Mouse (Mus musculus) brown adipose tissue, adult 24 weeks (tissue): ENCODE results near the gene Man2a1. TPM values are rescaled to one million over a fixed set of nuclear protein-coding genes. Genes with fewer than 3 reads are reported as not detected.
"Not testable (repeated sequence)": the region's sequence is repeated elsewhere in the genome, so short reads cannot be mapped to it uniquely, and the experiment has no call there.

Experiments used
- H3K27ac ChIP-seq: fragments of 200-500 bp; replicated peaks from 2 replicates; pipeline ENCODE4 v1.5.1; 2012; ENCODE audit warnings: low read depth, mild to moderate bottlenecking, low read length
- H3K4me1 ChIP-seq: fragments of 200-500 bp; 2 replicates; pipeline ENCODE4 v1.6.1; 2012; ENCODE audit warnings: low read length, mixed read lengths; ENCODE audit not compliant: control insufficient read depth, insufficient read depth, insufficient read length
- H3K4me3 ChIP-seq: fragments of 200-500 bp; 2 replicates; pipeline ENCODE4 v1.5.1; 2012; ENCODE audit warnings: low read depth, mild to moderate bottlenecking, low read length, moderate library complexity; ENCODE audit not compliant: insufficient read depth
- polyA plus RNA-seq: library from polyadenylated mRNA; stranded (reverse); fragments of >200 nt; gene quantifications from 2 replicates; pipeline ENCODE4 v1.2.4, GENCODE M21; 2012; ENCODE audit not compliant: missing spikeins, insufficient read depth, insufficient read length

Gene Man2a1
- polyA plus RNA-seq, 1 experiment, result 12.7 TPM

DNA sequence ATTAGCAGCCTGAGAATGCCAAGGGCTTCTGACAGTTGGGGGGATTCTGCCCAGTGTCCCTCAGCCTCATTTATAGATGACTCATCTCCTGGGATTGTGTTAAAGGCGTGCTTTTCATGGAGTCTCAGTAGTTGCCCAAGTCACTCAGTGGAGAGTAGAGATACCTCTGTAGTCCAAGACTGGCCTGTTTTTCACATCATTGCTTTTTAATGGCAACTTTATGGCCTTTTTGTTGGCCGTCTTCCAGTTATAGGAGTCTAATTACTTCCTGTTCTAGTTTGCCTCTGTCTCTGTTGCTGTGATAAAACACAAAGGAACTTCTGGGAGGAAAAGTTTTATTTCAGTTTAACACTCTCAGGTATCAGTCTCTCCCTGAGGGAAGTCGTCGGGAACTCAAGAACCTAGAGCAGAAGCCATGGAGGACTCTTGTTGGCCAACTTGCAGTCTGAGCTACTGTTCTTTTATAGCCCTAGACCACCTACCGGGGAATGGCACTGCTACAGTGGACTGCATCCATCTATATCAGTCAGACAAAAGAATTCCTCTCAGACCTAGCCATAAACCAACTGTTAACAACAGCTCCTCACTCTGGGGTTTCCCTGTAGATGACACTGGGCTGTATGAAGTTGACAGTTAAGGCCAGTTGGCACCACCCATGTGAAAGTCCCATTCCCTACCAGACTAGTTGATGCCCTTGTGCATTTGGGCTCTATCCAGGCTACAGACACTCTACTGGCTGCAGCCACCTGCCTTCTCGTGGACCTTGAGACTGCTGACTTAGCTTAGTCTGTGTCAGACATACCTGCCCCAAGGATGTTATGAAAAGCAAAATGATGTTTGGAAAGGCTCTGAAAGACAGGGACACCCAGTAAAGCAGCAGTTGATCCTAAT is 142.4 kb downstream of the Man2a1 start:
- Histone ChIP-seq H3K4me3 (no peak overlapping the region), H3K4me1 (no peaks in the 10 kb centered on the region), H3K27ac (no peak overlapping the region)

DNA sequence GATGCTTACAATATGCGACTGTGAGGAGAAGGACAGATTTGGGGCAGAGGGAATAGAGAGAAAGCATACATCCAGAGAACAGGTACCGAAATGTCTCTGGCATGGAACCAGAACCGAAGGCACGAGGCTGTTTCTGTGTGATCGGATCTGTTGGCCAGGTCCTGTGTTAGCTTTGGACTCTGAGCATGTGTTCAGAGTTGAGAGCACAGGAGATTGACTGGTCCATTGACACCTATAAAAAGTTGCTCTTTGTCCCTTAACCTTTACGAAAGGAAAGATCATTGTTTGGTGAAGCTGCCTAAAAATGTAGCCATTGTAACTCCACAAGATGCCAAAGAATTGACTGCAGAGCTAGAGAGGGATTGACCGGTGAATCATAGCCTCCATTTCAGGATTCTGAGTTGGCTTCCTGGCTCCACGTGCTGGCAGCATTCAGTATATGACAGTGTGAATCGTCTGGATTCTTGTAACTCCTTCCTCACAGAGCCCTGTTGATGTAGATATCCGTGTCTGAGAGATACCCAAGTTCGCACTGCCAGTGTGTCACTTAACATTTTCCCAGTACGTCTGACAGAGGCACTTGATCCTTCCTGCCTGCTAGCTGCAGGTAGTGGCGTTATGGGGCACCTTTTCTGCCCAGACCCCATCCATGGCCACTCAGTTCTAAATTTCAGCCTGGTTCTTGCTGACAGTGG is 143.2 kb downstream of the Man2a1 start:
- no peaks in the 10 kb centered on the region for H3K4me1 ChIP-seq
- no peak overlapping the region for H3K27ac ChIP-seq

DNA sequence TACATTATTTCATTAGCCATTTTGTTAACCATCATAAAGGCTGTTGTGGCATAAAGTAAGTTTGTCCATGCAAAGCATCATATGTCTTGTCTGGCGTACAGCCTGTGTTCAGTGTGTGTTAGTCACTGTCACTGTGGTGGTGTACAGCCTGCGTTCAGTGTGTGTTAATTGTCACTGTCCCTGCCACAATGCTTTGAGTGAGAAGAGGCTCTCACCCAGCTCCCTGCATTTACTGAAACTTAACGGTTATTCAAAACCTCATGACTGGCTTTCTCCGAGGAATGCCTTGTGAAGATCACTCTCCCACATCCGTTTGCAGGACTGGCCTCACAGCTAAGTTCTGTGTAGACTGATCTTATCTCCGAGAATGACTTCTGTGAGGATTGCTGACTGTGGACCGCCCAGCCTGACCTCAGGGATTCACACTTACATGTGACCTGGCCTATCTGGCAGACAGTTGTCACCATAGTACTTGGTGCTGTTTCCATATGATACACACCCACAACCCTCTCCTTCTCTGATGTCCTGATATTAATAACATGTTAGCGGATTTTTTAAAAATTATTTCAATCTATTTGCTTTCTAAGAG is 146.2 kb downstream of the Man2a1 start:
- H3K27ac ChIP-seq, result no peak overlapping the region
- H3K4me1 ChIP-seq, result no peaks in the 10 kb centered on the region
- H3K4me3 ChIP-seq, result no peak overlapping the region

More for the DNA sequence above, 143.2 kb downstream of the Man2a1 start:
- H3K4me3 ChIP-seq, result no peak overlapping the region

DNA sequence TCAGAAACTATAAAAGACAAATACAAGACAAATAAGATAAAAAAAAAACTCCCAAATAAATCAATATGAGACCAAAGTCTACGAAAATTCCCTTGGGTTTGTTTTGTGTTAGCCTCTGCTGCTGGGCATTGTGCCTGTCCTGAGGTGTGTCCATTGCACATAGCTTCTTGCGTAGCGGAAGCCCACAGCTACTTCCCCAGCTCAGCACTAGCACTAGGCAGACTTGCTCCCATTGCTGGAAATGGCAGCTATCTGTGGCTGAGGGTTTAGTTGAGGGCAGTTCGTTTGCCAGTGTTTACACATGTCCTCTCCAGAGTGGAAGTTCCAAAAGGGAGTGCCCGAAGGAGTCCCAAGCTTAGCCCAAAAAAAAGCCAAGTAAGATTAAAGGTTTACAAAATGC is 146.9 kb downstream of the Man2a1 start:
- no peaks in the 10 kb centered on the region for H3K4me1 ChIP-seq
- H3K27ac ChIP-seq, result no peak overlapping the region
- no peak overlapping the region for H3K4me3 ChIP-seq

DNA sequence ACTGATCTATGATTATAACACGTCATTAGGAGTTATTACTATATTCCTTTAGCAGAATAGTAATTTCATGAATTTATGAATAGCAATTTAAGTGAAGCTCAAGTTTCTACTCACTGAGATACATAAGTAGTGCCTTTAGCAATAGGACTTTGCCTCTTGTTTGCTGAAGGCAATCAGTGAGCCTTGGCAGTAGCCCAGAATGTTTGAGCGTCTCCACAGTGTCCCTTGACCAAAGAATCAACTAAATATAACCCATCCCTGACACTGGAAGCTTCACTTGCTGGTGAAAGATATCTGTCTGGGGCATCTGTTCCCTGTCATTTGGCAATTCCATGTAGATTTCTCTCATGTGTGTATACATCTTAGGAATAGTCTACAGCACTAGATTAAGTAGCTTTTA is 147.6 kb downstream of the Man2a1 start:
- no peaks in the 10 kb centered on the region for H3K4me1 ChIP-seq
- no peak overlapping the region for H3K27ac ChIP-seq
- H3K4me3 ChIP-seq, result no peak overlapping the region

DNA sequence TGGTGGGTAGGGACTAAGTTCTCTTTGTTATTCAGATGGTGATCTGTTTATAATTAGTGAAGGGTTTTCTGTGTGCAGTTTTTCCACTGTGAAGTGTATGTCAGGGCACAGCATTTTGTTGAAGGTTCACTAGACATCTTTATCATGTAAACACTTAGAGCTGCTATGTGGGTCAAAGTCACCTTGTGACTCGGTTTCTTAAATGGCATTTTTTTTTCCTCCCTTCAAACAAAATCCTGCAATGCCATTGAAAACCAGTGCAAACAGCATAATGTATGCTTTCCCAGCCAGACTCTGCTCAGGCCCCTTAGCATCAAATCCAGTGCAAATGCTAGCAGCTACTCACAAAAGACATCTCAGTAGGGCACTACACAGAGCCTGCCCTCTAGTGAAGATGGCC is 148.6 kb downstream of the Man2a1 start:
- no peak overlapping the region for H3K4me3 ChIP-seq
- H3K27ac ChIP-seq, result no peak overlapping the region
- no peaks in the 10 kb centered on the region for H3K4me1 ChIP-seq

DNA sequence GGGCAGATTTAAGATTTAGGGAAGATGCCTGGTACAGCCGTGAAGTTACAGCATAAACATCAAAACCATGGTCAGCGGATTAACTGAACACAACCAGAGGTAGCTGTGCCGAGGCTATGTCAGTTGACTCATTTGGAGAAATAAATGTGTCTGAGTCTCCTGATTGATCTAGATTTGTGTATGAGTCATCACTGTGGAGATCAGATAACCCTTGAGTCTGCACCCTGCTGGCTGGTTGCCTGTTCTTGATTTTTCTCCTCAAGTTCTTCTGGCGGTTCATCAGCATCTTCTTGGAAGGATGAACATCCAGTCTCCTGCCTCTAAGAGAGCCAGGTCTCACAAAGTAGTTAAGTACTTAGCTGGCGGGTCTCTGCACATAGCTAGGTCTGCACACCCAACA is 150.7 kb downstream of the Man2a1 start:
- H3K27ac ChIP-seq, result peak overlapping the region; percentile 27
- H3K4me1 ChIP-seq, result no peaks in the 10 kb centered on the region
- H3K4me3 ChIP-seq, result no peak overlapping the region

DNA sequence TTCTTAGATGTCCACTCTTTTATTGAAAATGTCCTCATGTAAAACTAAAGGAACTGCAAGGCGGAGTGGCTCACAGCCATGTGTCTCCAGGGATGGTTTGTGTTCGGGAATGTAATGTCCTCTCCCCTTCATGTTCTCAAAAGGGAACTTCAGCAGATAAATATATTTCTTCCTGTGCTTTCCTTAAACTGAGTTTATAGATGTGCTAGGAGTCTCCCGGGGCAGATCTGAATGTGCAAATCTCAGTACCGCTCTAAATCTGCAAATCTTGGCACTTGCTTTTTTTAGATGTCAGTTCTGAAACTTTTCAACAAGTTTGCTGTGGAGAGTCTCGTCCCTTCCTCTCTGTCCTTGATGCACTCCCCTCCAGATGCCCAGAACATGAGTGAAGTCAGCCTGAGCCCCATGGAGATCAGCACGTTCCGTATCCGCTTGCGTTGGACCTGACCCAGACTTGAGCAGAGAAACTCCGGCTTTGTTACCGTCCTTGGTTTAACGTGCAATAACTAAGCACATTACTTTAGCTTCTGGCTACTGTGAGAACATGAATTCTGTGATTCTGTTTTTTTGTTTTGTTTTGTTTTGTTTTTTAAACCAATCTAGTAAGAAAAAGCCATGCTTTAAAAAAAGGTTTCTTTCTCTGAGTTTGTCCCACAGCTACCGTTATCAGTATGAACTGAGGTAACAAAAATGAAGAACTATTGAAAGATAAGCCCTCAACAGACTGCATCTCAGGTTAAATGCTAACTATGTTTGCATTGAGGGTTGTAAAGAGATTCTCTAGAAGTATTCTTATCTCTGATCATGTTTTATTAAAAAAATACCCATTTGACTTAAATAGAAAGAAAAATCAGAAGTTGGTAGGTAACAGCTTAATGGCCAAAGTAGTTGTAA is 151.8 kb downstream of the Man2a1 start:
- H3K27ac ChIP-seq, result peak overlapping the region; percentile 63
- H3K4me1 ChIP-seq, result no peaks in the 10 kb centered on the region
- no peak overlapping the region for H3K4me3 ChIP-seq

DNA sequence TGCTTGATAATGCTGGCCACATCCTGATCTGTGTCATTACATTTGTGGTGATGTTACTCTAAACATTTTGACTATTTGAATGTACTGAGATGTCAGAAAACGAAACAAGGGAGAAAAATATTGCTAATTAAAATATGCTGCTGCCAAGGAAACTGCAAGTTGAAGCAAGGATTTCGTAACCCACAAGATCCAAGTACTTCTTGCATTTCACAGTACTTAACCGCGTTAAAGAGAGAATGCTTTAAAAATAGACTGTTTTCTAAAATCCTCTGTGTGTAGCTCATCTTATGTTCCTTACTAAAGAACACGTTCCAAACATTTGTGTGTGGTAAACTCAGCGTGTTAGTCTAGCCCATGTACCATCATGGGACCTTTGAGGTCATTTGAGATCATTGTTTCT is 153.0 kb downstream of the Man2a1 start:
- Histone ChIP-seq H3K4me3 (no peak overlapping the region), H3K4me1 (no peaks in the 10 kb centered on the region), H3K27ac (no peak overlapping the region)

DNA sequence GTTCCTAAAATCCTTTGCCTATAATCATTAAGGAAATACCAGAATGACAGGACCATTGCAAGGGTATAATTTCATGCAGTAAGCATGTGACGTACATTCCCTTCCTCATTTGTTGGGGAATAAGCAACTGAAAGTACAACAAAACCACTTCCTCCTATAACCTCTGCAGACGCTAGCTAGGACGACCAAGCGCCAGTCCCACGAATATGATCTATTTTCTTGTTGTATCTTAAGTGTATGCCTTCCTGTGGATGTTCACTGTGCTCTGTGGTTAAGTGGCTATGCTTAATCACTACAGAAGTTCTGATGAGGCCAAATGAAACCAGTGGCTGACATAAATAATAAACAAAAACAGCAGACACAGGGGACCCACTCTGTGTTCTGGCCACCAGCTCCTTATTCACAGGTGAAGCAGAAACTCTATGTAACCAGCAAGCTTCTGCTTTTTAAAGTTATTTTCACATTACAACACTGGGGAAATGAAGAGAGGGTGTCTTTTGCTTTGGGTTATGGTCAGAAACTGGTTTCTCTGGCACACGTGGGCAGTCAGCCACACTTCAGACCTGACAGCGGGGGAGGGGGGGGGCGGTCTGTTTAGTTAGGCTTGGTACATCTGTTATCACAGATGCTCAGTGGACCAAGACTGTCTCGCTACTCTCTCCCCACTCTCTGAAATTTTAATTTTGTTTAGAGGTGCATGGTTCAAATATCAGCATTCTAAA is 153.8 kb downstream of the Man2a1 start:
- Histone ChIP-seq H3K4me3 (no peak overlapping the region), H3K27ac (peak overlapping the region; percentile 69; the same call in 1 of the 2 replicates), H3K4me1 (no peaks in the 10 kb centered on the region)

DNA sequence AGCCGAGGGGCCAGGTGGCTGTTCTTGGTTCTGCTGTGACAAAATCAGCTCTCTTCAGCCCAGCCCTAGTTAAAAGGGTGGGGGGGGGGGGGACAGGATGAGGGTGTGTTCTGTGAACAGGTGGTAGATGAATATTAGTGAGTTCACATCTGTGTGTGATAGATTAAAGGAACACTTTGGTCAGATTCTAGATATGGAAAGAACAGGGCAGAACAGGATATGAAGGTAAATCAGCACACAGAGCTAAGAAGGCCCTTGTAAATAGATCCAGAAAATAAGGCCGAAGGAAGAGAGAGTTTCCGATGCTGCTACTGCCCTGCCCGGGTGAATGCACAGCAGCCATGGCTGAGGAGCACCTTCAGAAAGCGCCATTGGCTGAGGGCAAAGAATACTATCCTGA is 154.7 kb downstream of the Man2a1 start:
- Histone ChIP-seq H3K4me1 (no peaks in the 10 kb centered on the region), H3K27ac (no peak overlapping the region), H3K4me3 (no peak overlapping the region)

DNA sequence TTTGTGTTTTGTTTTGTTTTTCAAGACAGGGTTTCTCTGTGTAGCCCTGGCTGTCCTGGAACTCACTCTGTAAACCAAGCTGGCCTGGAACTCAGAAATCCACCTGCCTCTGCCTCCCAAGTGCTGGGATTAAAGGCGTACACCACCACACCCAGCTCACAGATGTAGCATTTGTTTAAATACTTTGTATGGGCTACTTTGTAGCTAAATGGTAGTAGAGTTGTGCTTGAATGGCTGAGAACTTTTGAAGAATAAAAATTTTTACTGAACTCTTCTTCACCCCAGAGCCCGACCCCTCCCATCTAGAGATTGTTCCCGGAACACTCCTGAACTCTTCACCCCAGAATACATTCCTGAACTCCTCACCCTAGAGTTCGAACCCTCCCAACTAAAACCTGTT is 162.1 kb downstream of the Man2a1 start:
- H3K27ac ChIP-seq, H3K4me1 ChIP-seq, H3K4me3 ChIP-seq: not testable (repeated sequence)

DNA sequence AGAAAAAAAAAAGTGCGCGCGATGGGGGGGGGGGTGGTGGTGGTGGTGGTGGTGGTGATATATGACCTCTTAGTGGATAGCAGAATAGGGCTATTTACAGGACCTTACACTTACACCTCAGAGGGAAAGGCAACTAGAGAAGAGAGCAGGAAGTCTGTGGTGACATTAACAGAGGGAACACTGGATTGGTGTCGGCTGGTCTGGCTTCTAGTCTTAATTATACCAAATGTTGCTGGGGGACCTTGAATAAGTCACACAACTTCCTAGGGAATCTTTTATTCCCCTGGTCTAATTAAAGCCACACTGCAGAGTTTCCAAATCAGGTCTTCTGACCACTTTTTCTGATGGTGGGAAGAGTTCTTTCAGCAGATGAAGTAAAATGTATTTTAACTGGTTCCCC is 163.0 kb downstream of the Man2a1 start:
- Histone ChIP-seq H3K4me1 (no peaks in the 10 kb centered on the region), H3K4me3 (no peak overlapping the region), H3K27ac (no peak overlapping the region)
